8 mouse cellular contexts compared by ENCODE assay signal in the genomic region with DNA sequence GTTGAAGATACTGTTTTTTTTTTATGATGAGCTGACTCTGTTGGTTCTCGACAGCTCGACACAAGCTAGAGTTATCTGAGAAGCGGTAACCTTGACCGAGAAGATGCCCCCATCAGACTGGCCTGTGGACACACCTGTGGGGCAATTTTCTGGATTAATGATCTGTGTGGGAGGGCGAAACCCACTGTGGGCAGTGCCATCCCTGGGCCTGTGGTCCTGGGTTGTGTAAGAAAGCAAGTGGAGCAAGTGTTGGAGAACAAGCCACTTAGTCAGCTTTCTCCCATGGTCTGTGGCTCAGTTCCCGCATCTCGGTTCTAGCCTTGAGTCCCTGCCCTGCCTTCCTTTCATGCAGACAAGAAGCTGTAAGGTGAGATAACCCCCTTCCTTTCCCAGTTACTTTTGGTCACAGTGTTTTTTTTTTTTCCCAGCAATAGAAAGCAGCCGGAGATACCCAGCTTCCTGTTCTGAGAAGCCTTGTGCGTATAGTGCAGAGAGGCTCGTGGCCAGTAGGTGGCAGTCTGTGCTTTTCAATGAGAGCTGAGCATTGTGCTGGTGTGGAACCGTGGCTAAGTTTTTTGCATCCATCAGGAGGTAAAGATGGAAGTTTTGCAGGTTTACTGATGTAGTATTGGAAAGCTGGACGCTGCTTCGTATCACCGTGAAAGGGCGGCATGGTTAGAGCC. TPM values are rescaled to one million over a fixed set of nuclear protein-coding genes. Genes with fewer than 3 reads are reported as not detected.
DNase-seq lines count a peak whose midpoint lies in the region; ATAC-seq and TF ChIP-seq lines count a peak whose summit lies in the region.

No protein-coding gene starts in this region.

- TF ChIP-seq CTCF in liver, adult 2 months (IDR thresholded peaks at IDR 0.05; ENCODE audit: low read depth, low read length): peak; percentile 81

- peaks cover 3% of the 10 kb centered on the region; the same call in 1 of the 2 replicates for H3K79me2 ChIP-seq in liver, adult 2 months (ENCODE audit: control insufficient read depth, insufficient read depth, low read length)
- no peaks in the 10 kb centered on the region for H3K79me2 ChIP-seq in myocyte (ENCODE audit: control insufficient read depth, insufficient read depth)

- H3K9ac ChIP-seq in heart, embryonic 12.5 days: no peak overlapping the region
- no peak overlapping the region for H3K9ac ChIP-seq in kidney, embryonic 16.5 days (replicated peaks; ENCODE audit: low read length)
- no peak overlapping the region for H3K9ac ChIP-seq in liver, adult 2 months (ENCODE audit: low read depth, low read length)

- H3K4me1 ChIP-seq in heart, embryonic 12.5 days (replicated peaks): 0 out of 2 replicates have a peak, but pooled peaks cover 3% of the 10 kb centered on the region
- H3K4me1 ChIP-seq in kidney, embryonic 16.5 days (ENCODE audit: insufficient read depth, low read length): no peaks in the 10 kb centered on the region
- H3K4me1 ChIP-seq in liver, adult 2 months (ENCODE audit: control insufficient read depth, insufficient read depth, low read length): peaks cover 14% of the 10 kb centered on the region

- no peak overlapping the region for H3K4me2 ChIP-seq in heart, embryonic 12.5 days
- H3K4me2 ChIP-seq in kidney, embryonic 16.5 days (replicated peaks; ENCODE audit: low read depth, low read length): no peak overlapping the region
- peak overlapping the region; percentile 34 for H3K4me2 ChIP-seq in myocyte (ENCODE audit: low read depth)

- H3K27ac ChIP-seq in heart, embryonic 12.5 days (ENCODE audit: poor library complexity, severe bottlenecking): no peak overlapping the region
- no peak overlapping the region for H3K27ac ChIP-seq in kidney, embryonic 16.5 days (ENCODE audit: low read length)
- peak overlapping the region; percentile 51 for H3K27ac ChIP-seq in liver, adult 2 months (replicated peaks; ENCODE audit: insufficient read depth, low read depth, low read length)

- peak; percentile 60 for DNase-seq in CD4-positive helper T cell, adult 2 months (ENCODE audit: low read depth, low spot score)
- peak; percentile 89 for DNase-seq in brain, adult 2 months (ENCODE audit: low read depth, low spot score)
- DNase-seq in liver, adult 2 months (ENCODE audit: extremely low read depth, low read depth, low spot score): peak; percentile 59
- peak; percentile 51 to 59 for DNase-seq in spleen, postnatal 36 days (ENCODE audit: low spot score in 2 of 2)

- H3K9me3 ChIP-seq in heart, embryonic 12.5 days (replicated peaks): 0 out of 2 replicates have a peak, but pooled peaks cover 4% of the 10 kb centered on the region
- no peaks in the 10 kb centered on the region; the same call in 1 of the 2 replicates for H3K9me3 ChIP-seq in kidney, embryonic 16.5 days (ENCODE audit: low read length)

- TF ChIP-seq POLR2A in liver, adult 2 months (IDR thresholded peaks at IDR 0.05; ENCODE audit: extremely low read depth, insufficient read depth, low read length): no peak
- no peak for TF ChIP-seq POLR2A in myocyte (IDR thresholded peaks at IDR 0.05; ENCODE audit: insufficient read length, low read depth)

- no peak overlapping the region for H3K4me3 ChIP-seq in heart, embryonic 12.5 days
- H3K4me3 ChIP-seq in kidney, embryonic 16.5 days (ENCODE audit: low read length): no peak overlapping the region
- H3K4me3 ChIP-seq in liver, adult 2 months (ENCODE audit: insufficient read depth, low read depth, low read length): no peak overlapping the region
- no peak overlapping the region for H3K4me3 ChIP-seq in myocyte

- WGBS in heart, embryonic 12.5 days: 47% methylated on average over 15 of the region's 15 CpGs
- WGBS in kidney, embryonic 16.5 days: 49% methylated on average over 15 of the region's 15 CpGs
- 35% methylated on average over 15 of the region's 15 CpGs for WGBS in liver, adult 2 months

- ATAC-seq in erythroid progenitor cell, adult 5-6 weeks (replicated peaks; ENCODE audit: low FRiP score, poor library complexity, severe bottlenecking): peak; percentile 65; the same call in 1 of the 2 replicates
- ATAC-seq in heart, embryonic 12.5 days (ENCODE audit: insufficient number of reproducible peaks, low FRiP score): peak; percentile 57; the same call in 1 of the 2 replicates
- peak; percentile 77; the same call in 1 of the 2 replicates for ATAC-seq in kidney, embryonic 16.5 days (ENCODE audit: low FRiP score, low TSS enrichment)

- H3K36me3 ChIP-seq in heart, embryonic 12.5 days: peaks cover 6% of the 10 kb centered on the region; the same call in 1 of the 2 replicates
- H3K36me3 ChIP-seq in kidney, embryonic 16.5 days (ENCODE audit: insufficient read depth, low read length): peaks cover 3% of the 10 kb centered on the region; the same call in 1 of the 2 replicates
- peaks cover 16% of the 10 kb centered on the region for H3K36me3 ChIP-seq in liver, adult 2 months (ENCODE audit: control insufficient read depth, insufficient read depth, low read length)
- H3K36me3 ChIP-seq in myocyte (ENCODE audit: control insufficient read depth, insufficient read depth): no peaks in the 10 kb centered on the region

- H3K27me3 ChIP-seq in heart, embryonic 12.5 days (replicated peaks): no peaks in the 10 kb centered on the region
- H3K27me3 ChIP-seq in kidney, embryonic 16.5 days (ENCODE audit: insufficient read depth, low read length): no peaks in the 10 kb centered on the region
- no peaks in the 10 kb centered on the region for H3K27me3 ChIP-seq in liver, adult 2 months (ENCODE audit: control insufficient read depth, insufficient read depth, low read length)
- no peaks in the 10 kb centered on the region for H3K27me3 ChIP-seq in myocyte (ENCODE audit: control insufficient read depth, insufficient read depth, insufficient read length)

- H3ac ChIP-seq in myocyte (ENCODE audit: control insufficient read depth, insufficient read length): no peak overlapping the region

TF ChIP-seq in myocyte, 11 proteins besides CTCF, POLR2A, EP300 and RAD21:
- TF ChIP-seq SRF (IDR thresholded peaks at IDR 0.05; ENCODE audit: control insufficient read depth, insufficient read length, low read depth) (no peak), REST (IDR thresholded peaks at IDR 0.05; ENCODE audit: insufficient read depth, insufficient read length) (no peak), USF1 (IDR thresholded peaks at IDR 0.05; ENCODE audit: low read depth) (no peak), MYOG (IDR thresholded peaks at IDR 0.05; ENCODE audit: control insufficient read depth in 1 of 3, insufficient read depth in 1 of 3, insufficient read length in 2 of 3, low read depth in 2 of 3) (no peak), TCF12 (IDR thresholded peaks at IDR 0.05; ENCODE audit: insufficient read depth, poor library complexity, severe bottlenecking) (no peak), TCF3 (IDR thresholded peaks at IDR 0.05; ENCODE audit: insufficient read length, low read depth) (no peak), CEBPB (IDR thresholded peaks at IDR 0.05; ENCODE audit: insufficient read depth, poor library complexity, severe bottlenecking) (no peak), POLR2AphosphoS2 (IDR thresholded peaks at IDR 0.05; ENCODE audit: insufficient read length, low read depth) (no peak), E2F4 (IDR thresholded peaks at IDR 0.05; ENCODE audit: insufficient read depth) (no peak), MYOD1 (IDR thresholded peaks at IDR 0.05; ENCODE audit: control insufficient read depth in 1 of 3, insufficient read length in 2 of 3, low read depth in 2 of 3) (no peak), MAX (IDR thresholded peaks at IDR 0.05; ENCODE audit: low read depth) (no peak)

RNA-seq across cellular contexts. Expression of gene Bckdhb, which starts 31.8 kb away (rescaled TPM):
- total RNA-seq in erythroid progenitor cell, adult 5-6 weeks (2015; ENCODE audit: low replicate concordance): 5.0 TPM in 1 of 2 replicates, not detected in the other
- not detected in 2 replicates for total RNA-seq in erythroid progenitor cell, adult 5-6 weeks (2017; ENCODE audit: low replicate concordance)
- polyA plus RNA-seq in heart, embryonic 12.5 days (2016; fragmentation: Nextera tagmentation; extraction: Ambion mirVana): 49.4 and 50.0 TPM in 2 replicates
- polyA plus RNA-seq in kidney, embryonic 16.5 days (2015; fragmentation: Nextera tagmentation; extraction: Ambion mirVana): 51.2 and 57.0 TPM in 2 replicates
- total RNA-seq in liver, adult 2 months (2014; rRNA removed): 85.8 and 99.6 TPM in 2 replicates
- polyA plus RNA-seq in liver, adult 2 months (2012; rRNA removed): 66.0 and 76.8 TPM in 2 replicates
- polyA plus RNA-seq in myocyte (2012; fragmentation: generic; extraction: Trizol): 4.3 TPM
